26 mouse cellular contexts compared by ENCODE assay signal in genomic region chr3:21349421-21349820, GRCm38 (mm10).
DNase-seq lines count a peak whose midpoint lies in the region; ATAC-seq lines count a peak whose summit lies in the region.
"Had no signal": no experiment of that assay in that cellular context is flagged by ENCODE, and none has a peak within 500 bp of the region (broad histone marks: within the 10 kb centered on the region; RNA-seq: fewer than 3 reads in every experiment).

No protein-coding gene starts in this region.

- H3K27me3 ChIP-seq in heart, embryonic 10.5 days (ENCODE audit: insufficient read depth, poor library complexity, severe bottlenecking), result no peaks in the 10 kb centered on the region
- H3K27me3 ChIP-seq in kidney, embryonic 14.5 days (ENCODE audit: control insufficient read depth, insufficient read depth, low read length), result no peaks in the 10 kb centered on the region
- no peaks in the 10 kb centered on the region for H3K27me3 ChIP-seq in heart, embryonic 13.5 days (replicated peaks)
- H3K27me3 ChIP-seq: liver, embryonic 12.5 days; midbrain, embryonic 15.5 days; neural tube, embryonic 15.5 days; stomach, embryonic 15.5 days had no signal

- H3K4me3 ChIP-seq in heart, embryonic 10.5 days, result no peak overlapping the region
- H3K4me3 ChIP-seq in kidney, embryonic 14.5 days (ENCODE audit: low read length), result no peak overlapping the region
- no peak overlapping the region for H3K4me3 ChIP-seq in heart, embryonic 13.5 days
- H3K4me3 ChIP-seq: liver, embryonic 12.5 days; midbrain, embryonic 10.5 days; midbrain, embryonic 15.5 days; neural tube, embryonic 15.5 days; stomach, embryonic 15.5 days had no signal

- no peak for ATAC-seq in kidney, embryonic 14.5 days (ENCODE audit: low FRiP score, low TSS enrichment)
- ATAC-seq in heart, embryonic 13.5 days (ENCODE audit: extremely low read depth, insufficient number of reproducible peaks, low FRiP score, low TSS enrichment), result no peak
- ATAC-seq in erythroblast, adult 5-6 weeks (replicated peaks; ENCODE audit: low FRiP score, poor library complexity, severe bottlenecking), result no peak
- ATAC-seq: CD4-positive, CD25-positive, alpha-beta regulatory T cell, adult 4 months; forebrain, embryonic 14.5 days; intestine, postnatal 0 days; liver, embryonic 12.5 days; liver, postnatal 0 days; midbrain, embryonic 15.5 days had no signal

- no peaks in the 10 kb centered on the region for H3K36me3 ChIP-seq in heart, embryonic 10.5 days
- H3K36me3 ChIP-seq in kidney, embryonic 14.5 days (ENCODE audit: control insufficient read depth, insufficient read depth, low read length), result no peaks in the 10 kb centered on the region
- no peaks in the 10 kb centered on the region for H3K36me3 ChIP-seq in heart, embryonic 13.5 days
- H3K36me3 ChIP-seq: liver, embryonic 12.5 days; midbrain, embryonic 10.5 days; midbrain, embryonic 15.5 days; neural tube, embryonic 15.5 days; stomach, embryonic 15.5 days had no signal

- WGBS in heart, embryonic 10.5 days, result 64% methylated on average over 3 of the region's 3 CpGs
- WGBS in kidney, embryonic 14.5 days, result 85% methylated on average over 3 of the region's 3 CpGs
- 53% methylated on average over 3 of the region's 3 CpGs for WGBS in heart, embryonic 13.5 days

- H3K4me2 ChIP-seq in kidney, embryonic 14.5 days (replicated peaks; ENCODE audit: low read depth, low read length), result no peak overlapping the region
- no peak overlapping the region for H3K4me2 ChIP-seq in heart, embryonic 13.5 days
- H3K4me2 ChIP-seq: hindbrain, embryonic 14.5 days; liver, embryonic 12.5 days; midbrain, embryonic 15.5 days; neural tube, embryonic 15.5 days; stomach, embryonic 15.5 days had no signal

- no peak overlapping the region for H3K27ac ChIP-seq in heart, embryonic 10.5 days
- no peak overlapping the region for H3K27ac ChIP-seq in kidney, embryonic 14.5 days (ENCODE audit: low read depth, low read length)
- H3K27ac ChIP-seq in heart, embryonic 13.5 days (replicated peaks), result peak overlapping the region; percentile 66
- H3K27ac ChIP-seq: hindbrain, embryonic 14.5 days; liver, embryonic 12.5 days; midbrain, embryonic 10.5 days; midbrain, embryonic 15.5 days; neural tube, embryonic 15.5 days; stomach, embryonic 15.5 days had no signal

- peak; percentile 56 to 60 for DNase-seq in heart, adult 18-20 months
- DNase-seq in heart, embryonic 10.5 days (ENCODE audit: low spot score), result no peak
- peak; percentile 13 for DNase-seq in kidney, adult 9 months
- peak; percentile 44 to 58 for DNase-seq in heart, postnatal 10 days
- DNase-seq in frontal cortex, postnatal 14 days (ENCODE audit: low spot score in 2 of 2), result no peak
- DNase-seq: adrenal gland, adult 2 months; cerebellum, adult 8-10 months; cerebellum, postnatal 25 days; gastrocnemius, postnatal 36 days; kidney, postnatal 4 days; left cerebral cortex, postnatal 4 days; liver, postnatal 0 days; retina, postnatal 1 day; right cerebral cortex, postnatal 14 days had no signal

- H3K9me3 ChIP-seq in heart, embryonic 10.5 days, result no peaks in the 10 kb centered on the region
- H3K9me3 ChIP-seq in kidney, embryonic 14.5 days (ENCODE audit: control insufficient read depth, low read length), result no peaks in the 10 kb centered on the region
- no peaks in the 10 kb centered on the region for H3K9me3 ChIP-seq in heart, embryonic 13.5 days
- H3K9me3 ChIP-seq: liver, embryonic 12.5 days; midbrain, embryonic 10.5 days; midbrain, embryonic 15.5 days; neural tube, embryonic 15.5 days; stomach, embryonic 15.5 days had no signal

- H3K4me1 ChIP-seq in heart, embryonic 10.5 days, result no peaks in the 10 kb centered on the region
- H3K4me1 ChIP-seq in kidney, embryonic 14.5 days (ENCODE audit: control insufficient read depth, insufficient read depth, low read length), result no peaks in the 10 kb centered on the region
- H3K4me1 ChIP-seq in heart, embryonic 13.5 days, result peaks cover 8% of the 10 kb centered on the region; the same call in 1 of the 2 replicates
- H3K4me1 ChIP-seq: liver, embryonic 12.5 days; midbrain, embryonic 10.5 days; midbrain, embryonic 15.5 days; neural tube, embryonic 15.5 days; stomach, embryonic 15.5 days had no signal

- no peak overlapping the region for H3K9ac ChIP-seq in kidney, embryonic 14.5 days (ENCODE audit: low read depth, low read length)
- no peak overlapping the region for H3K9ac ChIP-seq in heart, embryonic 13.5 days
- H3K9ac ChIP-seq: hindbrain, embryonic 14.5 days; liver, embryonic 12.5 days; liver, postnatal 0 days; midbrain, embryonic 15.5 days; neural tube, embryonic 15.5 days; stomach, embryonic 15.5 days had no signal

- intact Hi-C loops in heart, postnatal 10 days (cut with DNase I), result no loop called here

Comparison
In these comparisons a context has a peak if more than half of its experiments do, and no peak if none do; other contexts are left out.
1. DNase-seq: peak in heart, adult 18-20 months (2 of 2), kidney, adult 9 months (single experiment) and heart, postnatal 10 days (2 of 2); none in heart, embryonic 10.5 days (single experiment) and frontal cortex, postnatal 14 days (0 of 2).